Mouse (Mus musculus) hindbrain, postnatal 0 days (tissue): ENCODE data around the gene Lrp8. TPM values are rescaled to one million over a fixed set of nuclear protein-coding genes. Genes with fewer than 3 reads are reported as not detected.

Experiments used
- ATAC-seq: fragments of 200-750 bp; cut with Nextera tagmentation; 2 replicates; pipeline ENCODE4 v1.8.0; 2017; ENCODE audit warnings: mild to moderate bottlenecking, moderate TSS enrichment, moderate library complexity
- DNase-seq: peaks from one replicate; pipeline ENCODE4 v3.0.0-alpha.2; 2015; ENCODE audit warnings: low spot score
- H3K27ac ChIP-seq: fragments of 300-500 bp; sonication (generic); 2 replicates; pipeline ENCODE4 v1.5.1; 2014; ENCODE audit warnings: mild to moderate bottlenecking
- H3K27me3 ChIP-seq: fragments of 300-500 bp; sonication (generic); 2 replicates; pipeline ENCODE4 v1.6.1; 2014; ENCODE audit warnings: low read length, mixed read lengths; ENCODE audit not compliant: insufficient read depth
- H3K36me3 ChIP-seq: fragments of 300-500 bp; sonication (generic); 2 replicates; pipeline ENCODE4 v1.6.1; 2014; ENCODE audit warnings: low read length, mixed read lengths; ENCODE audit not compliant: insufficient read depth
- H3K4me1 ChIP-seq: fragments of 300-500 bp; sonication (generic); 2 replicates; pipeline ENCODE4 v1.6.1; 2014; ENCODE audit warnings: antibody characterized with exemption, low read length, mixed read lengths; ENCODE audit not compliant: insufficient read depth
- H3K4me2 ChIP-seq: fragments of 300-500 bp; sonication (generic); 2 replicates; pipeline ENCODE4 v1.6.1; 2014; ENCODE audit warnings: low read depth, mild to moderate bottlenecking, low read length, moderate library complexity, mixed read lengths
- H3K4me3 ChIP-seq: fragments of 300-500 bp; sonication (generic); 2 replicates; pipeline ENCODE4 v1.5.1; 2014; ENCODE audit warnings: low read length
- H3K9ac ChIP-seq: fragments of 300-500 bp; sonication (generic); replicated peaks from 2 replicates; pipeline ENCODE4 v1.6.1; 2014; ENCODE audit warnings: mild to moderate bottlenecking, low read length, moderate library complexity, mixed read lengths
- H3K9me3 ChIP-seq: fragments of 300-500 bp; sonication (generic); 2 replicates; pipeline ENCODE4 v1.6.1; 2016; ENCODE audit warnings: low read length, mixed read lengths
- CTCF ChIP-seq: IDR thresholded peaks from 2 replicates; pipeline ENCODE4 v1.5.1; 2016; ENCODE audit warnings: antibody characterized with exemption, control low read depth, low read depth
- WGBS: fragments of 180-500 bp; shearing (Covaris S2); extraction: QIAGEN DNeasy Blood & Tissue Kit; methylation state at CpG from one replicate; pipeline ENCODE4 v1.1.7; 2014; 5-methylcytosine and 5-hydroxymethylcytosine counted together
- polyA plus RNA-seq: library from polyadenylated mRNA; unstranded; fragments of >200 nt; fragmentation: Nextera tagmentation; extraction: Ambion mirVana; gene quantifications from 2 replicates; pipeline ENCODE4 v1.2.1, GENCODE M21; 2015
- total RNA-seq: library from RNA; depleted of rRNA; stranded (reverse); fragments of >200 nt; gene quantifications from 2 replicates; pipeline ENCODE4 v1.2.3, GENCODE M21; 2014; rRNA removed

The Lrp8 gene
- total RNA-seq: 62.2 and 65.9 TPM in 2 replicates
- 33.9 and 34.5 TPM in 2 replicates for polyA plus RNA-seq

- peaks cover 26% of the 10 kb centered on the region for H3K4me1 ChIP-seq
- peak within 1 kb of the TSS; percentile 97 for H3K27ac ChIP-seq
- ATAC-seq: peak; percentile 8; the same call in 1 of the 2 replicates
- H3K4me3 ChIP-seq: peak within 1 kb of the TSS; percentile 87
- TF ChIP-seq CTCF: no peak
- no peaks in the 10 kb centered on the region for H3K27me3 ChIP-seq
- peak within 1 kb of the TSS; percentile 97 for H3K9ac ChIP-seq
- no peaks in the 10 kb centered on the region for H3K9me3 ChIP-seq
- H3K4me2 ChIP-seq: peak within 1 kb of the TSS; percentile 94
- no peak for DNase-seq
- no peaks in the 10 kb centered on the region; the same call in 1 of the 2 replicates for H3K36me3 ChIP-seq
- WGBS: 7% methylated on average over 3 of the region's 44 CpGs
These were observed at the start of gene Lrp8 for GRCm38 (mm10) chr4:107802185-107802449. Gene Lrp8, plus strand, starts transcription at chr4:107802261.

- Histone ChIP-seq H3K4me1 (peaks cover 4% of the 10 kb centered on the region; the same call in 1 of the 2 replicates), H3K9me3 (no peaks in the 10 kb centered on the region), H3K27me3 (0 out of 2 replicates have a peak, but pooled peaks cover 4% of the 10 kb centered on the region), H3K4me3 (no peak overlapping the region), H3K36me3 (no peaks in the 10 kb centered on the region), H3K4me2 (no peak overlapping the region), H3K27ac (no peak overlapping the region), H3K9ac (no peak overlapping the region)
- ATAC-seq (peak; percentile 22; the same call in 1 of the 2 replicates), DNase-seq (no peak)
- TF ChIP-seq CTCF: no peak
- WGBS: 20% methylated on average over 10 of the region's 10 CpGs
These were observed 45.8 kb upstream of the Lrp8 start for GRCm38 (mm10) chr4:107756222-107756621.

GRCm38 (mm10) chr4:107757487-107758470 is 44.3 kb upstream of the Lrp8 start:
- Histone ChIP-seq H3K4me3 (no peak overlapping the region), H3K36me3 (no peaks in the 10 kb centered on the region), H3K4me2 (no peak overlapping the region), H3K4me1 (peaks cover 4% of the 10 kb centered on the region; the same call in 1 of the 2 replicates), H3K27ac (no peak overlapping the region), H3K27me3 (0 out of 2 replicates have a peak, but pooled peaks cover 4% of the 10 kb centered on the region), H3K9ac (no peak overlapping the region), H3K9me3 (no peaks in the 10 kb centered on the region)
- ATAC-seq (0 out of 2 replicates have a peak, but pooled peaks have one; percentile 33), DNase-seq (no peak)
- WGBS: 53% methylated on average over 15 of the region's 15 CpGs
- TF ChIP-seq CTCF: no peak

- no peak overlapping the region for H3K9ac ChIP-seq
- ATAC-seq: no peak
- no peak overlapping the region for H3K4me3 ChIP-seq
- WGBS: 71% methylated on average over 9 of the region's 9 CpGs
- no peaks in the 10 kb centered on the region for H3K9me3 ChIP-seq
- no peak for TF ChIP-seq CTCF
- H3K4me2 ChIP-seq: no peak overlapping the region
- H3K27me3 ChIP-seq: 0 out of 2 replicates have a peak, but pooled peaks cover 4% of the 10 kb centered on the region
- no peak overlapping the region for H3K27ac ChIP-seq
- no peaks in the 10 kb centered on the region for H3K36me3 ChIP-seq
- no peak for DNase-seq
- peaks cover 4% of the 10 kb centered on the region; the same call in 1 of the 2 replicates for H3K4me1 ChIP-seq
These were observed 43.1 kb upstream of the Lrp8 start for GRCm38 (mm10) chr4:107758938-107759337.

GRCm38 (mm10) chr4:107763001-107763400 is 39.1 kb upstream of the Lrp8 start:
- TF ChIP-seq CTCF: no peak
- WGBS: 57% methylated on average over 3 of the region's 3 CpGs

GRCm38 (mm10) chr4:107763598-107763997 is 38.5 kb upstream of the Lrp8 start:
- Histone ChIP-seq H3K9ac (no peak overlapping the region), H3K9me3 (no peaks in the 10 kb centered on the region), H3K27ac (no peak overlapping the region), H3K4me1 (peaks cover 6% of the 10 kb centered on the region; the same call in 1 of the 2 replicates), H3K36me3 (no peaks in the 10 kb centered on the region), H3K4me2 (no peak overlapping the region), H3K4me3 (no peak overlapping the region), H3K27me3 (0 out of 2 replicates have a peak, but pooled peaks cover 3% of the 10 kb centered on the region)
- ATAC-seq (no peak), DNase-seq (no peak)
- WGBS: 98% methylated on average over 2 of the region's 2 CpGs
- no peak for TF ChIP-seq CTCF

More at GRCm38 (mm10) chr4:107763001-107763400, 39.1 kb upstream of the Lrp8 start:
- H3K27ac ChIP-seq: no peak overlapping the region
- H3K9ac ChIP-seq: no peak overlapping the region
- H3K4me3 ChIP-seq: no peak overlapping the region
- H3K27me3 ChIP-seq: 0 out of 2 replicates have a peak, but pooled peaks cover 4% of the 10 kb centered on the region
- ATAC-seq (no peak), DNase-seq (no peak)
- H3K4me2 ChIP-seq: no peak overlapping the region
- H3K4me1 ChIP-seq: peaks cover 6% of the 10 kb centered on the region
- H3K36me3 ChIP-seq: no peaks in the 10 kb centered on the region
- H3K9me3 ChIP-seq: no peaks in the 10 kb centered on the region
